Mouse (Mus musculus) embryonic fibroblast, embryonic 13.5 days (primary cell): ENCODE data around the gene Col4a4.

Experiments used
- CTCF ChIP-seq: IDR thresholded peaks from 2 replicates; pipeline ENCODE4 v1.5.1; 2011; ENCODE audit warnings: mild to moderate bottlenecking, control low read depth, low read length, moderate library complexity, borderline replicate concordance; ENCODE audit not compliant: insufficient read depth
- POLR2A ChIP-seq: IDR thresholded peaks from 2 replicates; pipeline ENCODE4 v1.6.1; 2011; ENCODE audit warnings: low read depth, mild to moderate bottlenecking, control low read depth, low read length, moderate library complexity

- no peak for TF ChIP-seq POLR2A
- no peak for TF ChIP-seq CTCF
Observed at GRCm38 (mm10) chr1:82476746-82477145, 109.9 kb downstream of the Col4a4 start.
